Mouse (Mus musculus) bone marrow, adult 2 months (tissue): Measurements from ENCODE around the gene Sptbn4. TPM values are rescaled to one million over a fixed set of nuclear protein-coding genes. Genes with fewer than 3 reads are reported as not detected.

ENCODE experiments used
- H3K27ac ChIP-seq: fragments of 200-500 bp; 2 replicates; pipeline ENCODE4 v1.5.1; 2012; ENCODE audit warnings: low read depth, mild to moderate bottlenecking, control low read depth, inconsistent platforms, low read length; ENCODE audit not compliant: control insufficient read depth, poor library complexity, insufficient read depth
- H3K4me1 ChIP-seq: fragments of 200-500 bp; 2 replicates; pipeline ENCODE4 v1.6.1; 2011; ENCODE audit warnings: low read length; ENCODE audit not compliant: control insufficient read depth, insufficient read depth
- H3K4me3 ChIP-seq: fragments of 200-500 bp; replicated peaks from 2 replicates; pipeline ENCODE3; 2011; ENCODE audit warnings: mild to moderate bottlenecking, low read depth, low read length, control low read depth; ENCODE audit not compliant: control insufficient read depth
- CTCF ChIP-seq: fragments of 200-500 bp; IDR thresholded peaks from 2 replicates; pipeline ENCODE4 v1.5.1; 2011; ENCODE audit warnings: low read length, control low read depth; ENCODE audit not compliant: control insufficient read depth, insufficient read depth
- POLR2A ChIP-seq: fragments of 200-500 bp; IDR thresholded peaks from 2 replicates; pipeline ENCODE4 v1.6.1; 2011; ENCODE audit warnings: low read depth, mild to moderate bottlenecking, control low read depth, low read length, borderline replicate concordance; ENCODE audit not compliant: control insufficient read depth
- WGBS: fragments of 180-500 bp; shearing (Covaris S2); methylation state at CpG from one replicate; pipeline ENCODE4 v1.1.7; 2018; 5-methylcytosine and 5-hydroxymethylcytosine counted together
- polyA plus RNA-seq: library from polyadenylated mRNA; stranded (reverse); fragments of >200 nt; gene quantifications from 2 replicates; pipeline ENCODE4 v1.2.4, GENCODE M21; 2011; ENCODE audit warnings: low replicate concordance; ENCODE audit not compliant: missing spikeins, insufficient read depth, insufficient read length

Sptbn4 gene
- polyA plus RNA-seq, 1 experiment = 0.62 TPM

- Histone ChIP-seq H3K4me3 (no peak overlapping the region), H3K4me1 (no peaks in the 10 kb centered on the region), H3K27ac (no peak overlapping the region; the same call in 1 of the 2 replicates)
- WGBS = 40% methylated on average over 6 of the region's 6 CpGs
- TF ChIP-seq POLR2A (no peak), CTCF (no peak)
These were observed 58.3 kb downstream of the Sptbn4 start for GRCm38 (mm10) chr7:27389213-27389612.

- Histone ChIP-seq H3K4me1 (no peaks in the 10 kb centered on the region), H3K4me3 (no peak overlapping the region), H3K27ac (no peak overlapping the region)
- WGBS = 36% methylated on average over 4 of the region's 4 CpGs
- no peak for TF ChIP-seq POLR2A
- peak; percentile 73 for TF ChIP-seq CTCF
These were observed 62.8 kb downstream of the Sptbn4 start for GRCm38 (mm10) chr7:27384731-27385130.

- 76% methylated on average over 5 of the region's 5 CpGs for WGBS
- Histone ChIP-seq H3K4me3 (no peak overlapping the region), H3K27ac (no peak overlapping the region), H3K4me1 (no peaks in the 10 kb centered on the region)
- no peak for TF ChIP-seq POLR2A
- TF ChIP-seq CTCF = no peak
These were observed 63.4 kb downstream of the Sptbn4 start for GRCm38 (mm10) chr7:27384134-27384533.

- WGBS = 10% methylated on average over 1 of the region's 1 CpGs
- TF ChIP-seq CTCF = no peak
- no peak for TF ChIP-seq POLR2A
- Histone ChIP-seq H3K4me3 (no peak overlapping the region), H3K27ac (no peak overlapping the region), H3K4me1 (no peaks in the 10 kb centered on the region)
These were observed 64.3 kb downstream of the Sptbn4 start for GRCm38 (mm10) chr7:27383233-27383632.

- TF ChIP-seq POLR2A (no peak), CTCF (no peak)
- Histone ChIP-seq H3K4me1 (no peaks in the 10 kb centered on the region), H3K27ac (no peak overlapping the region), H3K4me3 (no peak overlapping the region)
- 63% methylated on average over 4 of the region's 4 CpGs for WGBS
These were observed 65.9 kb downstream of the Sptbn4 start for GRCm38 (mm10) chr7:27381560-27381959.

- no peak overlapping the region for H3K4me3 ChIP-seq
- H3K4me1 ChIP-seq = no peaks in the 10 kb centered on the region
- H3K27ac ChIP-seq = no peak overlapping the region
- 56% methylated on average over 1 of the region's 1 CpGs for WGBS
- TF ChIP-seq POLR2A (no peak), CTCF (no peak)
These were observed 66.5 kb downstream of the Sptbn4 start for GRCm38 (mm10) chr7:27381009-27381408.

GRCm38 (mm10) chr7:27379836-27380235 is 67.7 kb downstream of the Sptbn4 start:
- WGBS = 81% methylated on average over 6 of the region's 6 CpGs
- TF ChIP-seq POLR2A (no peak), CTCF (no peak)
- Histone ChIP-seq H3K4me3 (no peak overlapping the region), H3K27ac (no peak overlapping the region), H3K4me1 (no peaks in the 10 kb centered on the region)

GRCm38 (mm10) chr7:27378431-27378830 is 69.1 kb downstream of the Sptbn4 start:
- TF ChIP-seq CTCF (peak; percentile 35; the same call in 1 of the 2 replicates), POLR2A (no peak)
- no peaks in the 10 kb centered on the region for H3K4me1 ChIP-seq
- H3K27ac ChIP-seq = no peak overlapping the region
- H3K4me3 ChIP-seq = no peak overlapping the region
- WGBS = 25% methylated on average over 4 of the region's 4 CpGs

- TF ChIP-seq POLR2A (no peak), CTCF (no peak)
- Histone ChIP-seq H3K4me3 (no peak overlapping the region), H3K27ac (no peak overlapping the region), H3K4me1 (no peaks in the 10 kb centered on the region)
- 4% methylated on average over 22 of the region's 22 CpGs for WGBS
These were observed 72.2 kb downstream of the Sptbn4 start for GRCm38 (mm10) chr7:27375274-27375673.
